Mouse (Mus musculus): ENCODE data around the gene Hipk3.

The Hipk3 gene

GRCm38 (mm10) chr2:104457106-104457505, 37.1 kb downstream of the Hipk3 start:
- Histone ChIP-seq H3K27me3 (ENCODE audit: control insufficient read depth, insufficient read depth, low read length, poor library complexity, severe bottlenecking) (no peaks in the 10 kb centered on the region), H3K36me3 (ENCODE audit: control insufficient read depth, insufficient read depth, low read length, poor library complexity, severe bottlenecking) (no peaks in the 10 kb centered on the region)
- peak; percentile 10 for DNase-seq (ENCODE audit: low read depth, low spot score)

- DNase-seq (ENCODE audit: low read depth, low spot score), result no peak
- Histone ChIP-seq H3K27me3 (ENCODE audit: control insufficient read depth, insufficient read depth, low read length, poor library complexity, severe bottlenecking) (no peaks in the 10 kb centered on the region), H3K36me3 (ENCODE audit: control insufficient read depth, insufficient read depth, low read length, poor library complexity, severe bottlenecking) (no peaks in the 10 kb centered on the region)
Measured at GRCm38 (mm10) chr2:104450685-104451084, 43.6 kb downstream of the Hipk3 start.

DNA sequence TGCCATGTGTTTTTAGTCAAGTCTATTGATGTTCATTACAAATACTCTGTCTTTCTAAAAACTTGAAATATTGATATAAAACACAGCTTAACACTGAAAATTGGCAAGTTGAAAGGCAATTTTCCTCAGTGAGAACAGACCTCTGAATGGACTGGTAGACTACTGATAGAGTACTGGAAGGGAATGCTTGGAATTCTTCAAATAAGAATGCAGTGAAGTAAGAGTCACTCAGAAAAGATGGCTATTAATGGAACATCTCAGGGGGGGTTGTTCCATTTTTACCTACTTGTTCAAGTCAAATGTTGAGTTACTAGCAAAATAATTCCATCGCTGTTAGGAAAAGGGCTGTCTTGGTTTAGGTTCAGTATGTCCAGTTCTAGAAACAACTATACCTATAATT, 45.1 kb downstream of the Hipk3 start:
- Histone ChIP-seq H3K36me3 (ENCODE audit: control insufficient read depth, insufficient read depth, low read length, poor library complexity, severe bottlenecking) (no peaks in the 10 kb centered on the region), H3K27me3 (ENCODE audit: control insufficient read depth, insufficient read depth, low read length, poor library complexity, severe bottlenecking) (no peaks in the 10 kb centered on the region)
- no peak for DNase-seq (ENCODE audit: low read depth, low spot score)

- DNase-seq (ENCODE audit: low read depth, low spot score), result no peak
Measured at GRCm38 (mm10) chr2:104448201-104448600, 46.0 kb downstream of the Hipk3 start.

DNA sequence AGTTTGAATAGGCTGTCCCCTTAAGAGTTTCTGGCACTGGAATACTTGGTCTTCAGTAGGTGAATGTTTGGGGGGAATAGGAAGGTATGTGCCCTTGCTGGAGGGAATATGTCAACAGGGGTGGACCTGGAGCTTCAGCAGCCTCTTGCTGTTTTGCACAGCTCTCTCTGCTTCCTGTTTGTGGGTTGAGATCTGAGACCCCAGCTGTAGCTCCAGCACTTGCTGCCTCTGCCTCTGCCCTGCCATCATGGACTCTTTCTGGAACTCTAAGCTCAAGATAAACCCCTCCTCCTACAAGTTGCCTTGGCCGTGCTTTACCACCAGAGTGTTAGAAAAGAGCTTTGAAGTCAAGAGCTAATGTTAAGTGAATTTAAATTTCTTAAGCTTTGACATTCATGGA, 48.2 kb downstream of the Hipk3 start:
- no peak for DNase-seq (ENCODE audit: low read depth, low spot score)
- Histone ChIP-seq H3K27me3 (ENCODE audit: control insufficient read depth, insufficient read depth, low read length, poor library complexity, severe bottlenecking) (no peaks in the 10 kb centered on the region), H3K36me3 (ENCODE audit: control insufficient read depth, insufficient read depth, low read length, poor library complexity, severe bottlenecking) (peaks cover 2% of the 10 kb centered on the region; the same call in 1 of the 2 replicates)

More at GRCm38 (mm10) chr2:104448201-104448600, 46.0 kb downstream of the Hipk3 start:
- Histone ChIP-seq H3K36me3 (ENCODE audit: control insufficient read depth, insufficient read depth, low read length, poor library complexity, severe bottlenecking) (peaks cover 1% of the 10 kb centered on the region; the same call in 1 of the 2 replicates), H3K27me3 (ENCODE audit: control insufficient read depth, insufficient read depth, low read length, poor library complexity, severe bottlenecking) (no peaks in the 10 kb centered on the region)

DNA sequence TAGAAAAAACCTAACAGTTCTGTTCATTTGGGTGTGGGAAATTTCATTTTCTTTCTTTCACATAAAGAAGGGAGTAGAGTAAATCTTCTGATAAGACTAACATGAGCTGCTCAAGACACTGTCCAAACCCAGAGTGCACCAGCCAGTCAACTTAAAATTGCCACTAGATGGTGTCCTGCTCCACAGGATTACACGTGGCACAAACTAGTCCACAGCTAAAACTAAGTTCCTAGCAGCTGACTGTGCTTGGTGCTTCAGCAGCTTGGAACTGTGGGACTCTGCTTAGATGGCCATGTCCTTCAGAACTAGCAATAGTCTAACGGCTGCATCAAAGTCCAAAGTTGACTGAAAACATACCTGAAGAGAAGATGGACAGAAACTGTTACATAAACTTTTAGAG, 49.5 kb downstream of the Hipk3 start:
- peak; percentile 81 for DNase-seq (ENCODE audit: low read depth, low spot score)
- Histone ChIP-seq H3K27me3 (ENCODE audit: control insufficient read depth, insufficient read depth, low read length, poor library complexity, severe bottlenecking) (no peaks in the 10 kb centered on the region), H3K36me3 (ENCODE audit: control insufficient read depth, insufficient read depth, low read length, poor library complexity, severe bottlenecking) (peaks cover 2% of the 10 kb centered on the region; the same call in 1 of the 2 replicates)

- no peaks in the 10 kb centered on the region for H3K27me3 ChIP-seq (ENCODE audit: control insufficient read depth, insufficient read depth, low read length, poor library complexity, severe bottlenecking)
- DNase-seq (ENCODE audit: low read depth, low spot score), result no peak
Measured at GRCm38 (mm10) chr2:104442341-104442740, 51.9 kb downstream of the Hipk3 start.

DNA sequence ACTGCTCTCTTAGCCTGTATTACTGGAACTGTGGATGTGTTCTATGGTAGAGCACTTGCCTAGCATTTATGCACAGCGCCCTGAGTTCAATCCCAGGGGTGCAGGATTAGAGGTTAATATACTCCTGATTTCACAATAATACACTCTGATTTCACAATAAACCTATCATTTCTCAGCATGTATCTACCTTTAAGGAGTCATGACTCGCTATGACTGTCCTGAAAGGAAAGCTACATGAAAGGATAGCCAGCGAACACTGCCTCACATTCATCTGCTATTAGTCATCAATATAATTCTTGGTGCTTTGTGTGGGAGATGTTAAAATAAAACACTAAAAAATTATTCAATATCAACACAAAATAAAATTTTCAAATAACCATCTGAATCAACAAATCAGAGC, 58.0 kb downstream of the Hipk3 start:
- Histone ChIP-seq H3K36me3 (ENCODE audit: control insufficient read depth, insufficient read depth, low read length, poor library complexity, severe bottlenecking) (peaks cover 22% of the 10 kb centered on the region), H3K27me3 (ENCODE audit: control insufficient read depth, insufficient read depth, low read length, poor library complexity, severe bottlenecking) (no peaks in the 10 kb centered on the region)
- DNase-seq (ENCODE audit: low read depth, low spot score), result no peak

More at GRCm38 (mm10) chr2:104442341-104442740, 51.9 kb downstream of the Hipk3 start:
- H3K36me3 ChIP-seq (ENCODE audit: control insufficient read depth, insufficient read depth, low read length, poor library complexity, severe bottlenecking), result peaks cover 8% of the 10 kb centered on the region

GRCm38 (mm10) chr2:104431067-104431466, 63.2 kb downstream of the Hipk3 start:
- Histone ChIP-seq H3K36me3 (ENCODE audit: control insufficient read depth, insufficient read depth, low read length, poor library complexity, severe bottlenecking) (peaks cover 18% of the 10 kb centered on the region), H3K27me3 (ENCODE audit: control insufficient read depth, insufficient read depth, low read length, poor library complexity, severe bottlenecking) (no peaks in the 10 kb centered on the region)
- DNase-seq (ENCODE audit: low read depth, low spot score), result no peak

GRCm38 (mm10) chr2:104430566-104430965, 63.7 kb downstream of the Hipk3 start:
- Histone ChIP-seq H3K27me3 (ENCODE audit: control insufficient read depth, insufficient read depth, low read length, poor library complexity, severe bottlenecking) (no peaks in the 10 kb centered on the region), H3K36me3 (ENCODE audit: control insufficient read depth, insufficient read depth, low read length, poor library complexity, severe bottlenecking) (peaks cover 18% of the 10 kb centered on the region)
- no peak for DNase-seq (ENCODE audit: low read depth, low spot score)

GRCm38 (mm10) chr2:104426112-104426511, 68.1 kb downstream of the Hipk3 start:
- DNase-seq (ENCODE audit: low read depth, low spot score), result no peak
- Histone ChIP-seq H3K36me3 (ENCODE audit: control insufficient read depth, insufficient read depth, low read length, poor library complexity, severe bottlenecking) (peaks cover 5% of the 10 kb centered on the region), H3K27me3 (ENCODE audit: control insufficient read depth, insufficient read depth, low read length, poor library complexity, severe bottlenecking) (no peaks in the 10 kb centered on the region)

DNA sequence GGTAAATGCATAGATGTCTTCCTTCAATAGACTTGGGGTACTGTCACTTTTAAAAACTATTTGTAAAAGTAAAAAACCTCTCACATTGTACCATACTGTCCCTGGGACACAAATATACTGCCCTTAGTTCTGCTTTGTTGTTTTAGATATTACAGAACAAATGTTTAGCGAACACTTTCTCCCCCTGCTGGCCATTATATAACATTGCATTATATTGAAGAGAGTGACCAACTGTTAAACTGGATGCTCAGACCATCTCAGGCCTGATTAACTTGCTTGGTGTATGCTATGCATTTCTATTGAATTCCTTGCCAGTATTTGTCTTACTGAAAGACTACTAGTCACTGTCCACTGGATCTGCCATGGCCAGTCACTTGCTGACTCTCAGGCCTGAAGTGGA, 72.0 kb downstream of the Hipk3 start:
- no peaks in the 10 kb centered on the region for H3K27me3 ChIP-seq (ENCODE audit: control insufficient read depth, insufficient read depth, low read length, poor library complexity, severe bottlenecking)
- H3K36me3 ChIP-seq (ENCODE audit: control insufficient read depth, insufficient read depth, low read length, poor library complexity, severe bottlenecking), result no peaks in the 10 kb centered on the region
- DNase-seq (ENCODE audit: low read depth, low spot score), result peak; percentile 53

- no peak for DNase-seq (ENCODE audit: low read depth, low spot score)
- no peaks in the 10 kb centered on the region for H3K27me3 ChIP-seq (ENCODE audit: control insufficient read depth, insufficient read depth, low read length, poor library complexity, severe bottlenecking)
- H3K36me3 ChIP-seq (ENCODE audit: control insufficient read depth, insufficient read depth, low read length, poor library complexity, severe bottlenecking), result no peaks in the 10 kb centered on the region
Measured at GRCm38 (mm10) chr2:104420805-104421204, 73.4 kb downstream of the Hipk3 start.

DNA sequence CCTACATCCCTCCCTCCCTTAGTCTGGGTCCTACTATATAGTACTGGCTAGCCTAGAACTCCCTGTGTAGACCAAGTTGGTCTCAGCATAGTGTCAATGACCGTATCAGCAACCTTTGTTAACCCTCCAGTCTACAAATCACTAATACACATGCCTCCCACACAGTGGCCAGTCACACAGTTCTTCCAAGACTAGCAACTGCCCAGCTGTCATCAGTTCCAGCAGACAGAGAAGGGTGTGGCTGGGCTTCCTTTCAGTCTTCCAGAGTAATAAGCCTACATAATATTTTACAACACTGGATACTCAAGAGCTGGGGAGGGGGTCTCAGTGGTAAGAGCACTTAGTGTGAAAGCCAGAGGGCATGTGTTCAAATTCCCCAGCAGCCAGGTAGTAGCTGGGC, 74.2 kb downstream of the Hipk3 start:
- no peaks in the 10 kb centered on the region for H3K27me3 ChIP-seq (ENCODE audit: control insufficient read depth, insufficient read depth, low read length, poor library complexity, severe bottlenecking)
- no peak for DNase-seq (ENCODE audit: low read depth, low spot score)
- no peaks in the 10 kb centered on the region for H3K36me3 ChIP-seq (ENCODE audit: control insufficient read depth, insufficient read depth, low read length, poor library complexity, severe bottlenecking)

DNA sequence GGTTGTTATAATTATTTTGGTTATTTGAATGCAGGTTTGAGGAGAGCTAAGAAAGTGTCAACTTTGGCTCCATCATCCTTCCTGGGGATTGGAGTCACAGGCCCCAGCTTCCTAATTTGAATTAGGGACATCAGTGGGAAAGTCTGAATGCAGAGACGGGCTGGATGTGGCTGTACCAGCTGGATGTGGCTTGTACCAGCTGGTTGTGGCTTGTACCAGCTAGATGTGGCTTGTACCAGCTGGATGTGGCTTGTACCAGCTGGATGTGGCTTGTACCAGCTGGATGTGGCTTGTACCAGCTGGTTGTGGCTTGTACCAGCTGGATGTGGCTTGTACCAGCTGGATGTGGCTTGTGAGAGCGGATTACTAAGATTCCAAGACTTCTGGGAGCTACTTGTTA, 74.8 kb downstream of the Hipk3 start:
- H3K36me3 ChIP-seq (ENCODE audit: control insufficient read depth, insufficient read depth, low read length, poor library complexity, severe bottlenecking), result no peaks in the 10 kb centered on the region
- no peak for DNase-seq (ENCODE audit: low read depth, low spot score)

DNA sequence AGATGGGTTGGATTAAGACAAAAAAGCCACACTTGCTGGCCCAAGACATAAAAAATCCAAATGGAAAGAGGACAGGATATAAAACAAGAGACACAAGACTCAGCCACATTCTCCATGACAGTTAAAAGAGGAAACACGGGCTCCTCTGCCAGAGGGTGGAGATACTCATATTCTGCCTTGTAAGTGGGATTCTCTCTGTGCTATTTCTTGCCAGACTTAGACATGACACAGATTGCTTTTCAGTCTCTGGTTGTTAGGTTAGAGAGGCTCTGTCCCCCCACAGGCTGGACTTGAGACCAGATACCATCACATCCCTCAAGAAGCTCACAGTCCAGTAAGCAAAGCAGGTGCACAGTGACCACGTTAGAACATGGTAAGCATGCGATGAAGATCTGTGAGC, 81.2 kb downstream of the Hipk3 start:
- no peaks in the 10 kb centered on the region for H3K36me3 ChIP-seq (ENCODE audit: control insufficient read depth, insufficient read depth, low read length, poor library complexity, severe bottlenecking)
- H3K27me3 ChIP-seq (ENCODE audit: control insufficient read depth, insufficient read depth, low read length, poor library complexity, severe bottlenecking), result no peaks in the 10 kb centered on the region
- DNase-seq (ENCODE audit: low read depth, low spot score), result no peak

More for the DNA sequence above, 74.8 kb downstream of the Hipk3 start:
- H3K27me3 ChIP-seq (ENCODE audit: control insufficient read depth, insufficient read depth, low read length, poor library complexity, severe bottlenecking), result no peaks in the 10 kb centered on the region

Data from splenic B cell, adult 2 months (primary cell).